Mouse (Mus musculus) hindbrain, embryonic 10.5 days (tissue): ENCODE data around the gene Sec11a. TPM values are rescaled to one million over a fixed set of nuclear protein-coding genes. Genes with fewer than 3 reads are reported as not detected.

Source experiments
- DNase-seq: peaks from one replicate; pipeline ENCODE4 v3.0.0-alpha.2; 2017; ENCODE audit warnings: low spot score
- H3K27ac ChIP-seq: fragments of 300-500 bp; sonication (generic); 2 replicates; pipeline ENCODE4 v1.5.1; 2016; ENCODE audit warnings: mild to moderate bottlenecking, moderate library complexity
- H3K27me3 ChIP-seq: fragments of 300-500 bp; sonication (generic); 2 replicates; pipeline ENCODE4 v1.6.1; 2016; ENCODE audit warnings: mild to moderate bottlenecking; ENCODE audit not compliant: poor library complexity, insufficient read depth, severe bottlenecking
- H3K36me3 ChIP-seq: fragments of 300-500 bp; sonication (generic); 2 replicates; pipeline ENCODE4 v1.6.1; 2016; ENCODE audit warnings: mild to moderate bottlenecking, moderate library complexity
- H3K4me1 ChIP-seq: fragments of 300-500 bp; sonication (generic); replicated peaks from 2 replicates; pipeline ENCODE4 v1.6.1; 2016; ENCODE audit warnings: mild to moderate bottlenecking
- H3K4me3 ChIP-seq: fragments of 300-500 bp; sonication (generic); 2 replicates; pipeline ENCODE4 v1.5.1; 2016; ENCODE audit warnings: mild to moderate bottlenecking, moderate library complexity
- H3K9me3 ChIP-seq: fragments of 300-500 bp; sonication (generic); 2 replicates; pipeline ENCODE4 v1.6.1; 2016; ENCODE audit warnings: mild to moderate bottlenecking, moderate library complexity
- WGBS: fragments of 180-500 bp; shearing (Covaris S2); methylation state at CpG from one replicate; pipeline ENCODE4 v1.1.7; 2016; 5-methylcytosine and 5-hydroxymethylcytosine counted together
- polyA plus RNA-seq: library from polyadenylated mRNA; unstranded; fragments of >200 nt; fragmentation: Nextera tagmentation; extraction: Ambion mirVana; gene quantifications from 2 replicates; pipeline ENCODE4 v1.2.1, GENCODE M21; 2016

Gene Sec11a
- polyA plus RNA-seq = 187 and 192 TPM in 2 replicates

DNA sequence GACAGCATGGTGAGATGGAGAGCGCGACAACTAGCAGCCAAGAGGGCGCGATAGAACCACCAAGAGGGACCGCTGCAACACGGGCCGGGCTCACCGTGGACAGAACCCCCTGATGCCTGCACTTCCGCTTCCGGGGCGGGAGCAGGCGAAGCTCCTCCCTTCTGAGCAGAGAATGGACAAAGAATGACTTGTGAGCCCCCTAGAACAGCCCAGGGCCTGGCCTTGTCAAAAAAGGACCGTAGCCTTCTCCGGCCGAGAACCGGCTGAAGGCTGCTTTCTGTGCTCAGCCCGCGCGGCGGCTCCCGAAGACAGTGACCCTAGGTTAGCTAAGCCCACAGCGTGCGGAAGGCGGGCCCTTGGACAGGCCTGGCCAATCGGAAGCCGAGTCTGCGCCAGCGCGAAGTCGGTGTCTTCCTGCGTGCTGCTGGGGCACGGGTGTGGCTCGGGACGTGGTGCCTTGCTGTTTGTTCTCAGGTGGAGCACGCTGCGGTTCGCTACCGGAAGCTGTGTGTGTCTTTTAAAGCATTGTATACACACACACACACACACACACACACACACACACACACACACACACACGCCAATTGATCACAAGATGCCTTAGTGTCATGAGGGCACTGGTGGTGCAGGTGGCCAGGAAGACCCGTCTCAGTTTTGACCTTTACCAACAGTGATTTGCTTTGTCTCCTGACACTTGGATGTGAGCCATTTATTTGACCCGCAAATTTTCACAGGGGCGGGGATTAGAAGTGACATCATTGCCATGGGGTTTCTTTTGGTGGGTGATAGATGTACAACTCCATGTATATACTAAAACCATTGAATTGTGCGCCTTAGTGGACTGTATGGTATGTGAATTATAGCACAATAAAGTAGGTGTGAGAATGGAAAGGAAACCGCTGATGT lies at the start of gene Sec11a:
TSS of gene Sec11a (minus strand) at position 336 of the 906 bp plus-strand sequence.
- peak within 1 kb of the TSS; percentile 95 for H3K4me3 ChIP-seq
- peak; percentile 95 for DNase-seq
- peaks cover 27% of the 10 kb centered on the region for H3K36me3 ChIP-seq
- peaks cover 22% of the 10 kb centered on the region for H3K4me1 ChIP-seq
- no peaks in the 10 kb centered on the region for H3K27me3 ChIP-seq
- H3K27ac ChIP-seq = peak within 1 kb of the TSS; percentile 100
- H3K9me3 ChIP-seq = no peaks in the 10 kb centered on the region
- WGBS = 2% methylated on average over 44 of the region's 44 CpGs

DNA sequence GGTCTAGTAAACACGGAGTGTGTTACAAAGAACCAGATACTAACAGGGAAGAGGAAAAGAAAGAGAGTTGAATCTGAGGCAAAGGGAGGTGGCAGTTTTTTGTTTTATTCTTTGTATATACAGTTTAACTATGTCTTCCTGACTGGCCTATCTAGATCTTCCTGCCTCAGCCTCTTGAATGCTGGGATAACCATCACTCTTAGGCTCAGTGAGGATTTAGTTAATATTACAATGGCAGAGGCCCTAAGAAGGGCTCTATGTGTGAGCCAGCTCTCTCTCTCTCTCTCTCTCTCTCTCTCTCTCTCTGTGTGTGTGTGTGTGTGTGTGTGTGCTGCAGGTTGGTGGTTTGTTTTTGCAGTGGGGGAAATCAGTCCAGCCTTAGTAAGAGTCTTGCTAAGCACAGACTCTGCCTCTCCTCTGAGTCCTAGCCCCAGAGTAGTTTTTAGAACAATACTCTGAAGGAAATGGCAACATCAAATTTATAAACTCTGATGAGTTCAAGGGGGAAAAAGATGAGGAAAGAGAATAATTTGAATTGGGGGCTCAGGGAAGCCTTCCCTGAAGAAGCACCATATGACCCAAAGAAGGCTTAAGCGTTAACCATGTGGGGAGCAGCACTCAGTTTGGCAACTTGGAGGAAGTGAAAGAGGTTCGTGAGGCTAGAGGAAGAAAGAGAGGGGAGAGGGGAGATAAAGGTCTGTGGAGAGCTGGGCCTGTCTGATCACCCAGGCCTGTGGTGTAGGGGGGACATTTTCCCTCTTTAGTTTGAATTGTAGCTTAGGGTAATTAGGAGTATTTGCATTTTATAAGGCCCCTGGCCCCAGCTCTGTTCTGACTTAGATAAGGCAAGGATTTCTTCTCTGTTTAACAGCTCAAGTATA lies 47.9 kb upstream of the Sec11a start:
- 0 out of 2 replicates have a peak overlapping the region, but pooled peaks have one; percentile 93 for H3K4me3 ChIP-seq
- H3K27ac ChIP-seq = no peak overlapping the region
- H3K36me3 ChIP-seq = no peaks in the 10 kb centered on the region
- no peaks in the 10 kb centered on the region for H3K9me3 ChIP-seq
- no peak for DNase-seq
- peaks cover 39% of the 10 kb centered on the region for H3K4me1 ChIP-seq
- no peaks in the 10 kb centered on the region for H3K27me3 ChIP-seq
- WGBS = 75% methylated on average over 3 of the region's 3 CpGs

DNA sequence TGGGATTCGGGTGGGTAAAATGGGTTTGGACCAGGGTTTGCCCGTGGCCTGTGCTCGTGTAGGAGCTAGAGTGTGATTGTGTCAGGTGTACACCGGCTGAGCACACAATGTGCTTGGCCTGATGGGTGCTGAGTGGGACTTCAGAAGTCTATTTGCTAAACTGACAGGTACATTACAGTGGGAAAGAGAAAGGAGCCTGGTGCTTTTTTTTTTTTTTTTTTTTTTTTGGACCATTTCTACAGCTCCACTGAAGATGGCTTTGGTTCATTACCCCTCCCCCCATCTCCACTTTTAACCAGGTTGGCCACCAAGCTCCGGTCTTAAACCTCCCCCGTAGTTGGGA lies 47.1 kb upstream of the Sec11a start:
- no peak for DNase-seq

DNA sequence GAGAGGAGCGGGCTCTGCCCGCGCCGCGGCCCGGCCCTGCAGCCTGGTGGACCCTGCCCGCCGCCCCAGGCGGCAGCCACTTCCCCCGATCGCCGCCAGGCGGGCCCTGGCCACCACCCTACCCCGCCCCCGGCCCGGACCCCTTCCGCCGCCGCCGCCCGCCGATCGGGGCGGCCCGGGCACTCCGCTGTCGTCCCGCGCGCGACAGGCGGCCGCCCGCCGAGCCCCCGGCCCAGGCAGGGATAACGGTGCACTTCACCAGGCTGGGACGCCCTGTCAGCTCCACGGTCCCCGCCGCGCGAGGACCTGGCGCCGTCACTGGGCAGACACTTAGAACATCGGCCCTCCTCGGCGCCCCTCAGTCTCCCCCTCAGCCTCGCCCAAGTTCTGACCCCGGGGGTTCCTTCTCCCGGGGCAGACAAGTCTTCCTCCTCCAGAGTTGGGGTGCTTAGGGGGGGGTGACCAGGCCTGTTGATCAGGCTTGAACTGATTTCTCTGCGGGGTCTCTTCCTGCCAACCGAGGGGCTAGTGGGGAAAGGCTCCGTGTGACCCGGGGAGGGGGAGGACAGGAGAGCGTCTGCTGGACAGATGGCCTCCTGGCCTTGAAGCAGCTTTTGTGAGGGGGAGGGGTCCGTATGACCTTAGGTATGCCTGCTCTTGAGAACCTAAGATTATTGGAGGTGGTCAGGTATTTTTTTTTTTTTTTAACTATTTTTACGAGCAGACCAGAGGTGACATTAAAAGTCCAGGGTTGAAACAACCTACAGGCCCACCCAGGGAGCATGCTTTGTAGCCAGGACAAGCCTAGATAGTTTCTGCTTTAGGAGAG lies 46.5 kb upstream of the Sec11a start:
- H3K9me3 ChIP-seq = no peaks in the 10 kb centered on the region
- peaks cover 39% of the 10 kb centered on the region for H3K4me1 ChIP-seq
- under 1% methylated on average over 58 of the region's 58 CpGs for WGBS
- H3K27me3 ChIP-seq = no peaks in the 10 kb centered on the region
- H3K27ac ChIP-seq = peak overlapping the region; percentile 100
- no peaks in the 10 kb centered on the region for H3K36me3 ChIP-seq
- DNase-seq = peak; percentile 85
- H3K4me3 ChIP-seq = peak overlapping the region; percentile 93

More for the DNA sequence above, 47.1 kb upstream of the Sec11a start:
- H3K27ac ChIP-seq = peak overlapping the region; percentile 100
- H3K9me3 ChIP-seq = no peaks in the 10 kb centered on the region
- H3K36me3 ChIP-seq = no peaks in the 10 kb centered on the region
- WGBS = 53% methylated on average over 6 of the region's 6 CpGs
- peak overlapping the region; percentile 93 for H3K4me3 ChIP-seq
- H3K4me1 ChIP-seq = peaks cover 39% of the 10 kb centered on the region
- H3K27me3 ChIP-seq = no peaks in the 10 kb centered on the region

DNA sequence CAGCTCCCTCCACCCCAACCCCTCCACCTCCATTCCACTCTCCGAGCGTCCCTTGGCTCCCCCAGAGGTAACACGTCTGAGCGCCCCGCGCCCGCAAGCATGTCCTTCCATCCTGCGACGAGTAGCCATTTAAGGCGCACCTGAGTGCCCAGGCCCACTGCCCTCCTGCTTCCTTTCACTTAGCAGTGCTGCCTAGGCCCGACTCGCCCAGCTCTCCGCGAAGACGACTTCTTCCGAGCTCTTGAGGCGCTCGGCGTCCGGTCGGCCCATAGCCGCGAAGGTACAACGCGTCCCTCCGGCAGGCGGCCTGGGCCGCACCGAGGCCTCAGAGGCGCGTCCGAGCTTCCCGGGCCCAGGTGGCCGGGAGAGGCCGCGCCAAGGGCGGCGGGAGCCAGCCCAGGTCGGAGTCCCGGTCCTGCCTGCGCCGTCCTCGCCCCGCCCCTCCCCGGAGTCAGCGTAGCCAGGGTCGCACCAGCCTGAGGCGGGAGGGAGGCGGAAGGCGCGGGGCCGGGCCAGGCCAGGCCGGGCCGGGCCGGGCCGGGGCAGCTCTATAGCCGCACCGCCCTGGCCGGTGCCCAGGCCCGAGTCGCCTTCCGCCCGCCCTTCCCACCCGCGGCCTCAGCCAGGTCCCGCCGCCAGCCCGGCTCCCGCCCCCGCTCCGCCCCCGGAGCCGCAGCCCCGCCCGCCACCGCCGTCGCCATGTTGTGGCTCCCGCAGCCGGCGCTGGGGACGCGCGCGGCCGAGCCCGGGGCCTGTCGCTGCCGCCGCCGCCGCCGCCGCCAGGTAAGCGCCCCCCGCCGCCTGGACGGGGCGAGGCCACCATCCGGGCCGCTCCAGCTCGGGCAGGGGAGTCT lies 45.6 kb upstream of the Sec11a start, which contains the start of gene Zfp592:
TSS of gene Zfp592 (plus strand) at position 702 of the 854 bp plus-strand sequence.
- Histone ChIP-seq H3K9me3 (no peaks in the 10 kb centered on the region), H3K36me3 (no peaks in the 10 kb centered on the region), H3K4me1 (peaks cover 39% of the 10 kb centered on the region), H3K27ac (peak within 1 kb of the TSS; percentile 100), H3K4me3 (peak within 1 kb of the TSS; percentile 93), H3K27me3 (no peaks in the 10 kb centered on the region)
- under 1% methylated on average over 101 of the region's 102 CpGs for WGBS
- DNase-seq = peak; percentile 86

DNA sequence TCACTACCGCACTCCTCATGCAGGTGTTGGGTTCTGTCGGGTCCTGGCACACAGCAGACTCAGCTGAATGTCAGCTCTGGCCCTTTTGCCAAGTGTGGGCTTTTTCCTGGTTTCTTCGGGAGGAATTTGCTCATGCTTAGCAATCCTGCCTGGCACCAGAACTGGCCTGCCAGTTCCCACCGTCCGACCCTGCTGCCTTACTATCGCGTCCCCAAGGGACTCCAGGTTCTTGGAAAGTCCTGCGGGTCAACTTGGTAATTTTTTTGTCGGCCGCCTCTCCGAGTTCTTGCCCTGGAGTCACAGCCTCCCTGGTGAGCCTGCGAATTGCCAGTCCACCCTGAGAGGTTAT lies 45.0 kb upstream of the Sec11a start:
- peak overlapping the region; percentile 93 for H3K4me3 ChIP-seq
- WGBS = 3% methylated on average over 12 of the region's 12 CpGs
- no peak for DNase-seq

DNA sequence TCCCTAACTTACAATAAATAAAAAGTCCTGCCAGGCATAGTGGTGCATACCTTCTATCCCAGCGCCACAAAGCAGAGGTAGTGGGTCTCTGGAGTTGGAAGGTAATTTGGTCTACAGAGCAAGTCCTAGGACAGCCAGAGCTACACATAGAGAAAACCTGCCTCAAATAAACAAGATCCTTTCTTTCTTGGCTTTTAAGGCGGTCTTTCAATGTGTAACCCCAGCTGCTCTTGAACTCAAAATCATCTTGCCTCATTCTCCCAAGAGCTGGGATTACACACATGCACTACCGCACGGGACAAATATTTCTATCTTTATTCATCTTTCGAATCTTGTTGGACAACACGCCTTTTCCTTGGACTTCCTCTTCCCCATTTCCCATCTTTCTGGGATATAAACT lies 44.5 kb upstream of the Sec11a start:
- DNase-seq = no peak
- no peaks in the 10 kb centered on the region for H3K36me3 ChIP-seq
- H3K27ac ChIP-seq = peak overlapping the region; percentile 100
- peaks cover 39% of the 10 kb centered on the region for H3K4me1 ChIP-seq
- H3K9me3 ChIP-seq = no peaks in the 10 kb centered on the region
- WGBS = 84% methylated on average over 6 of the region's 6 CpGs
- peak overlapping the region; percentile 93 for H3K4me3 ChIP-seq
- no peaks in the 10 kb centered on the region for H3K27me3 ChIP-seq

More for the DNA sequence above, 45.0 kb upstream of the Sec11a start:
- Histone ChIP-seq H3K36me3 (no peaks in the 10 kb centered on the region), H3K4me1 (peaks cover 39% of the 10 kb centered on the region), H3K27me3 (no peaks in the 10 kb centered on the region), H3K9me3 (no peaks in the 10 kb centered on the region), H3K27ac (peak overlapping the region; percentile 100)

DNA sequence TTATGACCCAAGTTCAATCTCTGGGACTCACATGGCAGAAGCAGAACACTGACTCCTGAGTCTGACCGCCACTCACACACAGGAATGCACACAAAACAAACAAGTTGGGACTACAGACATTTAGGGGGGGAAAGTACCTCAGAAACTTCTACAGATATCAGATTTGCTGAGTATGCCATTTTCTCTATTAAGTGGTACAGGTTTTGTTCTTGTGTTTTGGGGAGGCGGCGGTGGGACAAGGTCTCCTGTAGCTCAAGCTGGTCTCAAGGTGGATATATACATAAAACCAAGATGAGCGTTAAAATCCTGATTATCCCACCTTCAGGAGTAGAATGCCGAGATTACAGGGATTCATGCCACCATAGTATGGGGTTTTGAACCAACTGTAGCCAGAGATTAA lies 44.0 kb upstream of the Sec11a start:
- no peak overlapping the region for H3K27ac ChIP-seq
- DNase-seq = no peak
- H3K4me1 ChIP-seq = peaks cover 43% of the 10 kb centered on the region
- no peaks in the 10 kb centered on the region for H3K9me3 ChIP-seq
- 92% methylated on average over 5 of the region's 5 CpGs for WGBS
- no peaks in the 10 kb centered on the region for H3K27me3 ChIP-seq
- no peaks in the 10 kb centered on the region for H3K36me3 ChIP-seq
- peak overlapping the region; percentile 93 for H3K4me3 ChIP-seq

DNA sequence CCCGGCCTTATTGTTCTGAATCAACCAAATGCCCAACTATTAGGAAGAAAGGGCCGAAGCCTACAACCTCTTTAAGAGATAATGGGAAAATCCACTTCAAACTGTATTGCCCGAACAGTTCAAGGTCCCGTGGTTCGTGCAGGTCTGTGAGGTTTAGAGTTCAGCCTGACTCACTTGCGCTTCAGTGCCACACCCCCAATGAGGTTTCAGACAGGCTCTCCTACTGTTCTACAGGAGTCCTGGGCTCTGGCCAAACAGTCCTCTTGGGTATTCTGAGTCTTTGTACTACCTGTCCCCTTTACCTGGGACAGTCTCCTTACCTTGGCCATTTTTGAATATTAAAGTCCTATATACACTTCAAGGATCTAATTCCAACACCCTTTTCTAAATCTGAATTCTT lies 42.7 kb upstream of the Sec11a start:
- H3K4me3 ChIP-seq = no peak overlapping the region
- H3K27me3 ChIP-seq = no peaks in the 10 kb centered on the region
- H3K27ac ChIP-seq = no peak overlapping the region
- 91% methylated on average over 6 of the region's 6 CpGs for WGBS
- no peak for DNase-seq
- peaks cover 34% of the 10 kb centered on the region for H3K4me1 ChIP-seq
- H3K9me3 ChIP-seq = no peaks in the 10 kb centered on the region
- no peaks in the 10 kb centered on the region for H3K36me3 ChIP-seq

DNA sequence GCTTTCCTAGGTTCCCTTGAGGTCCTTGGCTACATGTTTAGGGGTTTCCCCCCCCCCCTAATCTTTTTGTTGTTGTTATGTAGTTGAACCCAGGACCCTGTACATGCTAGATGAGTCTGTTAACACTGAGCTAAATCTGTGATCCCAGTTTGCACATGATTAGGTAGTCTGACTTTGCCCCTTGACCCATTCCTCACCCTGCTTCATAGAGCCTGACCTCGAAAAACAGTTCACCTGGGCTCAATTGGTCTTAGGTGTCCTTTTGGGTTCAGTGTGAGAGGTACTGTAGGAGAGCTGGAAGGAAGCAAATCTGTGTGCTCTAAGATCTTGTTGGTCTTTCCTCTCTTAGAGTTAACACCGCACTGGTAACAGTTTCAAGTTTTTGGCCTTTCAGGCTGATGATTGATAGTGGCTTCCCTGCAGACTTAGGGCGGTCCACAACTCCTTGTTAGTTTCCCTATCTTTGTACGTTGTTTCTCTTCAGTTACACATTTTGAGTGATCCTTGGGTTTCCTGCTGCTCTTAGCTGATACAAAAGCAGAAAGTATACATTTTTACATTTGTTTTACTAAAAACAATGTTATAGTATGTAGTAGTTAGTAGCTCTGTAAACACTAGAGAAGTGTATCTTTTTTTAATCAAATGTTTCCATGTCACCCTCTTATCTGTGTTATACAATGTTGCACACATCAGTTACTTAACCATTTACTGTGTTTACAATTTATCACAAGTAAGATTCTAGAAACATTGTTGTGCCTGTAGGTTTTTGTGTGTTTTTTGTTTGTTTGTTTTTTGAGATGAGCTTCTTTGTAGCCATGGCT lies 40.4 kb upstream of the Sec11a start:
- H3K27ac ChIP-seq = no peak overlapping the region
- H3K4me3 ChIP-seq = no peak overlapping the region
- no peaks in the 10 kb centered on the region for H3K9me3 ChIP-seq
- no peaks in the 10 kb centered on the region for H3K27me3 ChIP-seq
- DNase-seq = no peak
- H3K36me3 ChIP-seq = no peaks in the 10 kb centered on the region
- H3K4me1 ChIP-seq = peaks cover 18% of the 10 kb centered on the region
- 82% methylated on average over 4 of the region's 4 CpGs for WGBS
